Mouse (Mus musculus): ENCODE measurements around the gene BC037034.

- TF ChIP-seq CTCF (conservative IDR thresholded peaks at IDR 0.05; ENCODE audit: low read length): no peak
- no peak for TF ChIP-seq POU5F1 (IDR thresholded peaks at IDR 0.05; ENCODE audit: borderline replicate concordance, low read length)
- no peak for TF ChIP-seq NANOG (IDR thresholded peaks at IDR 0.05; ENCODE audit: borderline replicate concordance, low read length)
Observed at GRCm38 (mm10) chr5:138251144-138251543, 12.7 kb downstream of the BC037034 start.
